Mouse (Mus musculus) forebrain, embryonic 13.5 days (tissue): Measurements from ENCODE around the gene Srgap3. TPM values are rescaled to one million over a fixed set of nuclear protein-coding genes. Genes with fewer than 3 reads are reported as not detected.
A peak's percentile ranks its signal among the peaks of the same experiment; 100 is the strongest.

ENCODE experiments used
- ATAC-seq: fragments of 200-750 bp; cut with Nextera tagmentation; 2 replicates; pipeline ENCODE4 v1.8.0; 2017
- H3K27ac ChIP-seq: fragments of 300-500 bp; sonication (generic); 2 replicates; pipeline ENCODE4 v1.5.1; 2015; ENCODE audit warnings: inconsistent platforms, mild to moderate bottlenecking, moderate library complexity
- H3K27me3 ChIP-seq: fragments of 300-500 bp; sonication (generic); 2 replicates; pipeline ENCODE4 v1.6.1; 2015; ENCODE audit warnings: mild to moderate bottlenecking, inconsistent platforms
- H3K36me3 ChIP-seq: fragments of 300-500 bp; sonication (generic); 2 replicates; pipeline ENCODE4 v1.6.1; 2015; ENCODE audit warnings: mild to moderate bottlenecking, inconsistent platforms; ENCODE audit not compliant: poor library complexity, severe bottlenecking
- H3K4me1 ChIP-seq: fragments of 300-500 bp; sonication (generic); 2 replicates; pipeline ENCODE4 v1.6.1; 2015; ENCODE audit warnings: inconsistent platforms
- H3K4me2 ChIP-seq: fragments of 300-500 bp; sonication (generic); 2 replicates; pipeline ENCODE4 v1.6.1; 2015; ENCODE audit warnings: inconsistent platforms, mild to moderate bottlenecking, moderate library complexity
- H3K4me3 ChIP-seq: fragments of 300-500 bp; sonication (generic); 2 replicates; pipeline ENCODE4 v1.5.1; 2015; ENCODE audit warnings: mild to moderate bottlenecking, inconsistent platforms
- H3K9ac ChIP-seq: fragments of 300-500 bp; sonication (generic); 2 replicates; pipeline ENCODE4 v1.6.1; 2015; ENCODE audit warnings: mild to moderate bottlenecking, inconsistent platforms
- H3K9me3 ChIP-seq: fragments of 300-500 bp; sonication (generic); replicated peaks from 2 replicates; pipeline ENCODE4 v1.6.1; 2016; ENCODE audit warnings: inconsistent platforms
- WGBS: fragments of 180-500 bp; shearing (Covaris S2); methylation state at CpG from one replicate; pipeline ENCODE4 v1.1.7; 2015; 5-methylcytosine and 5-hydroxymethylcytosine counted together
- polyA plus RNA-seq: library from polyadenylated mRNA; unstranded; fragments of >200 nt; fragmentation: Nextera tagmentation; extraction: Ambion mirVana; gene quantifications from 2 replicates; pipeline ENCODE4 v1.2.1, GENCODE M21; 2015

The Srgap3 gene
- polyA plus RNA-seq, 1 experiment from 2014 or later: 30.1 TPM

- Histone ChIP-seq H3K36me3 (peaks cover 28% of the 10 kb centered on the region), H3K27me3 (no peaks in the 10 kb centered on the region), H3K9ac (no peak overlapping the region), H3K4me3 (no peak overlapping the region), H3K27ac (no peak overlapping the region), H3K9me3 (no peaks in the 10 kb centered on the region), H3K4me2 (no peak overlapping the region), H3K4me1 (peaks cover 25% of the 10 kb centered on the region; the same call in 1 of the 2 replicates)
- 96% methylated on average over 5 of the region's 5 CpGs for WGBS
- ATAC-seq: no peak
These were observed 153.2 kb downstream of the Srgap3 start for GRCm38 (mm10) chr6:112793887-112794286.

DNA sequence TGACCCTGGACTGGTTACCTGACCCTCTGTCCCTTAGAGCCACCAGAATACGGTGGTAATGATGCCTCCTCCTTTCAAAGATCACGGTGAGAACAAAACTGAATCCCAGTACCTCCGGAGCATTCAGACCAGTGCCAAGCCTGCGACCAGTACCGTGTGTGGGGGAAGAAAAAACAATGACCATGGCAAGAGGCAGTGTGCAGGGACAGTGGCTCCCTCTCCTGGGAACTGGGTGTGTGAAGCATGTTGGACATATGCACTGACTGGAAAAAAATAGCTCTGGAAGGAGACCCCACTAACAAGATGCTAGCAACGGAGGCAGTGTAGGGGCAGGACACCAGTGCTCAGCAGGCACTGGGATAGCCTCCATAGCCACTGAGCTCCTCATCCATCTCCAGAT, 157.2 kb downstream of the Srgap3 start:
- Histone ChIP-seq H3K9ac (no peak overlapping the region), H3K9me3 (no peaks in the 10 kb centered on the region; the same call in 1 of the 2 replicates), H3K27ac (no peak overlapping the region), H3K4me1 (peaks cover 35% of the 10 kb centered on the region), H3K4me3 (no peak overlapping the region), H3K36me3 (peaks cover 28% of the 10 kb centered on the region), H3K4me2 (no peak overlapping the region), H3K27me3 (no peaks in the 10 kb centered on the region)
- WGBS: 68% methylated on average over 6 of the region's 6 CpGs
- no peak for ATAC-seq

DNA sequence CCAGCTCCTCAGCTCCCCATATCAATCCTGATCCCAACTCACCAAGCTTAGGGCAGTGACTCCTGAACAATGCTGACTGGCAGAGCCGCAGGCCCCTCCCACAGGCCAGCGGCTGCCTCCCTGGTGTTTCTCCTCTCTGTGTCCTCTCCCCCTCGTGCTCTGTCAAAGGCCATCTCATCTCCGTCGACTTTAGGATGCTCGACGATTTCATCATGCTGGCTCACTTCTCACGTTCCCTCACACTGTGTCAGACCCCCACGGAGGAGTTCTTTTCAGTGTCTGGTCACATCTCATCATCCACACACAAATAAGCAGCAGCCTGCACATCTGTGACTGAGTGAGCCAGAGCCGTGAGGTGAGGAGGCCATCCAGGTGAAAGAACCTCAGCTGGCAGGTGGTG, 158.4 kb downstream of the Srgap3 start:
- H3K27ac ChIP-seq: peak overlapping the region; percentile 40; the same call in 1 of the 2 replicates
- H3K4me2 ChIP-seq: no peak overlapping the region
- no peak overlapping the region for H3K4me3 ChIP-seq
- no peak overlapping the region for H3K9ac ChIP-seq
- ATAC-seq: no peak
- H3K27me3 ChIP-seq: no peaks in the 10 kb centered on the region
- peaks cover 24% of the 10 kb centered on the region for H3K36me3 ChIP-seq
- 27% methylated on average over 10 of the region's 10 CpGs for WGBS
- no peaks in the 10 kb centered on the region; the same call in 1 of the 2 replicates for H3K9me3 ChIP-seq
- H3K4me1 ChIP-seq: peaks cover 35% of the 10 kb centered on the region

DNA sequence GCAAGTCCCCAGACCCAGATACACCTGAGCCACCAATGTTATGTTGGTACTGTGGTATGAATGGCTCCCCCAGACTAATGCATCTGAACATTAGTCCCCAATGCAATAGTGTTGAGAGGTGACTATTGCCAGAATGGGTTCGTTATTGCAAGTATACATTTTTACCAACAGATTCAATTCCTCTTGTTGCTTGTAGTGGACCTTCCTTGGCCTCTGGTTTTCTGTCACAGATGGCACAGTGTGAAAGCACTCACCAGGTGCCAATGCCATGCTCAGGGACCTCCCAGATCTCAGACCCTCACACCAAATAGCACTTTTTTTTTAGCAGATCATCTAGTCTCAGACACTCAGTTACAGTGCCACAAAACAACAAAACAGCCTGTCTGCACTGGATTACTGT, 158.9 kb downstream of the Srgap3 start:
- Histone ChIP-seq H3K27ac (no peak overlapping the region), H3K4me2 (no peak overlapping the region), H3K36me3 (peaks cover 19% of the 10 kb centered on the region), H3K4me3 (no peak overlapping the region), H3K4me1 (peaks cover 35% of the 10 kb centered on the region), H3K9me3 (no peaks in the 10 kb centered on the region; the same call in 1 of the 2 replicates), H3K9ac (no peak overlapping the region), H3K27me3 (no peaks in the 10 kb centered on the region)
- ATAC-seq: no peak
- 90% methylated on average over 1 of the region's 1 CpGs for WGBS

DNA sequence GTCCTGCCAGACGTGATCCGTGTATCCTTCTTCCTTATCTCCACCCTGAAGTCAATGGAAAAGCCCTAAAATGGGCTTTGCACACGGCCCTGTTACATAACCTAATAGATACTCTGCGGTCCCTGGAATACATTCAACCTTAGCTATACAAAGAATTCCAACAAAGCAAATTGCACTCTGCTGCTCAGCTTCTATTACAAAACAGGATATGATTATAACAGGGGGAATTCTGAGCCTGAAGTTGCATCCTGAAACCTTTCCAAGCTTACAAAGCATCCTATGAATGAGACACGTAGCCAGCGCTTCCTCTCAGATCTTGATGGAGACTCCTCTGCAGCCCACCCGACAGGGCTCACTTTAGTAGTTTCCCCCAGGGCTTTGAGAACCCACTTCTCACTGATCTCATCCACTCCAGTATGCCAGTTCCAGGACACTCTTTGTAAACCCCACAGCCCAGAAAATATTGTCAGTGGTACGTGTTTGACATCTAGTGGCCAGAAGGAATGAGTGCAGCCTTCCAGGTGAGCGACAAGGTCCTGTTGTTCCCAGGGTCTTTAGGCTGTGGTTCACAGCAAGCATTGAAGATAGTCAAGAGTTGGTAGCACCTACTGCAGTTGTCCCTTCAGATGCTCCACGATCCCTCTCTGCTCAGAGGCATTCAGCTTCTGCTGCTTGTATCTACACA, 165.5 kb downstream of the Srgap3 start:
- Histone ChIP-seq H3K4me2 (no peak overlapping the region), H3K9me3 (peaks cover 3% of the 10 kb centered on the region; the same call in 1 of the 2 replicates), H3K9ac (no peak overlapping the region), H3K36me3 (peaks cover 45% of the 10 kb centered on the region), H3K4me1 (no peaks in the 10 kb centered on the region), H3K27ac (no peak overlapping the region), H3K4me3 (no peak overlapping the region), H3K27me3 (no peaks in the 10 kb centered on the region)
- WGBS: 81% methylated on average over 10 of the region's 10 CpGs
- no peak for ATAC-seq

DNA sequence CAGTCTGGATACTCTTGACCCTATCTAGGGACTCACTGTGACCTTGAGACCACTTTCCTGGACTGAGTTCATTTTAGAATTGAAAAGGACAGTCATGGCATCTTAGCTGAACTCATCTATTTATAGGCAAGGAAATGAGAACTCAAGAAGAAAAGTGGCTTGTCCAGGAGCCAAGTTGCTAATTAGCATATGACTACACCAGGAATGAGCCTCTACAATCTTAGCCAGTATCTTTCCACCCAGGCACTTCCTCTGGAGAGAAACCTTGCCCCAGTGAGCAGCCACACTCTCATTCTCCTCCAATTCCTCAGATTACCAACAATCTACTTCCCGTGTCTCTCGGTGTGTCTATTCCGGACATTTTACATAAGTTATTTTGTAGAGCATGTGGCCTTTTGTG, 168.9 kb downstream of the Srgap3 start:
- Histone ChIP-seq H3K36me3 (peaks cover 78% of the 10 kb centered on the region), H3K4me1 (no peaks in the 10 kb centered on the region), H3K9me3 (0 out of 2 replicates have a peak, but pooled peaks cover 3% of the 10 kb centered on the region), H3K9ac (no peak overlapping the region), H3K27ac (no peak overlapping the region), H3K4me3 (no peak overlapping the region), H3K4me2 (no peak overlapping the region), H3K27me3 (no peaks in the 10 kb centered on the region)
- 87% methylated on average over 3 of the region's 3 CpGs for WGBS
- no peak for ATAC-seq

GRCm38 (mm10) chr6:112776718-112777117, 170.3 kb downstream of the Srgap3 start:
- Histone ChIP-seq H3K9ac (no peak overlapping the region), H3K36me3 (peaks cover 92% of the 10 kb centered on the region), H3K4me2 (no peak overlapping the region), H3K4me3 (no peak overlapping the region), H3K27ac (no peak overlapping the region), H3K4me1 (no peaks in the 10 kb centered on the region), H3K9me3 (0 out of 2 replicates have a peak, but pooled peaks cover 3% of the 10 kb centered on the region), H3K27me3 (no peaks in the 10 kb centered on the region)
- WGBS: 97% methylated on average over 6 of the region's 6 CpGs
- no peak for ATAC-seq

- Histone ChIP-seq H3K4me1 (no peaks in the 10 kb centered on the region), H3K27ac (no peak overlapping the region), H3K36me3 (peaks cover 98% of the 10 kb centered on the region), H3K9me3 (0 out of 2 replicates have a peak, but pooled peaks cover 2% of the 10 kb centered on the region), H3K27me3 (no peaks in the 10 kb centered on the region), H3K4me3 (no peak overlapping the region), H3K4me2 (no peak overlapping the region), H3K9ac (no peak overlapping the region)
- WGBS: 95% methylated on average over 7 of the region's 7 CpGs
- ATAC-seq: no peak
These were observed 173.3 kb downstream of the Srgap3 start for GRCm38 (mm10) chr6:112773754-112774153.

- 98% methylated on average over 2 of the region's 2 CpGs for WGBS
- Histone ChIP-seq H3K9ac (no peak overlapping the region), H3K4me2 (no peak overlapping the region), H3K27me3 (no peaks in the 10 kb centered on the region), H3K4me3 (no peak overlapping the region), H3K27ac (no peak overlapping the region), H3K9me3 (no peaks in the 10 kb centered on the region), H3K4me1 (no peaks in the 10 kb centered on the region), H3K36me3 (peaks cover 98% of the 10 kb centered on the region)
- ATAC-seq: no peak
These were observed 176.1 kb downstream of the Srgap3 start for GRCm38 (mm10) chr6:112770996-112771395.

DNA sequence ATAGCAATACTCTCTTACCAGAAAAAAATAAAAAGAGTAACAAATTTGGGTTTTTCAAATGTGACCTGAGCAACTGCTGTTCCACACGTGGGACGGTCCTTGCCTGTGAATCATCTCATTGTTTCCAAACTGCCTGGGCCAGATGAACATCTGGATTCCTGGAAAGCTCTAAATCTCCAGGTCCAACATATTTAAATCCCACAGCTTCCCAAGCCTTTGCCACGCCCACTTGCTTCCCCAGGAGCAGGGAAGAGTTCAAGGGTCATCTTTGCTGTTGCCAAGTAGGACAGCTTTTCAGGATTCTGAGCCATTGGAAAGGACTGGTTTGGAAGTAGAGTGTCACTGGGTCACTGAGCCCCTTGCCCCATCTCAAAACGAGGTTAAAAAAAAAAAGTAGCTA, 188.5 kb downstream of the Srgap3 start:
- H3K4me1 ChIP-seq: no peaks in the 10 kb centered on the region
- peaks cover 76% of the 10 kb centered on the region for H3K36me3 ChIP-seq
- WGBS: 73% methylated on average over 4 of the region's 4 CpGs
- H3K4me2 ChIP-seq: no peak overlapping the region
- H3K9me3 ChIP-seq: no peaks in the 10 kb centered on the region
- no peak overlapping the region for H3K27ac ChIP-seq
- no peak overlapping the region for H3K4me3 ChIP-seq
- H3K27me3 ChIP-seq: no peaks in the 10 kb centered on the region
- no peak overlapping the region for H3K9ac ChIP-seq
- no peak for ATAC-seq

- no peak overlapping the region for H3K9ac ChIP-seq
- no peaks in the 10 kb centered on the region for H3K27me3 ChIP-seq
- WGBS: 75% methylated on average over 4 of the region's 4 CpGs
- H3K4me2 ChIP-seq: no peak overlapping the region
- H3K4me3 ChIP-seq: no peak overlapping the region
- H3K27ac ChIP-seq: peak overlapping the region; percentile 48; the same call in 1 of the 2 replicates
- no peaks in the 10 kb centered on the region for H3K4me1 ChIP-seq
- no peak for ATAC-seq
- H3K9me3 ChIP-seq: no peaks in the 10 kb centered on the region
- H3K36me3 ChIP-seq: peaks cover 76% of the 10 kb centered on the region
These were observed 190.2 kb downstream of the Srgap3 start for GRCm38 (mm10) chr6:112756866-112757265.

DNA sequence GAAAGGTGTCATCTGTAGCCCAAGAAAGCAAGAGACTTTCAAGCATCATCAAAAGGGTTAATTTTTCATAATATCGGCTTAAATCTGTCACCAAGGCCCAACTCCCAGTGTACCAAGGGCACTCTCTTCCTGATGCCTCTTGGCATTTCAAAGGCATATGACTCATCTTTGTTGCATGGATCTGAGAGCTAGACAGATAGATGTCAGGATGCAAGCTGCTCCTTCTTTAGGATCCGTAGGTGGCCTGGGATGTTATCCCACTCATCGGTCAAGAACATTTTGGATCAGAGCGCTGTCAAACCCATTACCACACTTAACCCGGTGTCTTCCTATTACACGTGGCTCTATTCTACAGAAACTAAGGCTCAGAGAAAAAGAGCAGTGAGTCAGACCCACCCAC, 192.1 kb downstream of the Srgap3 start:
- H3K36me3 ChIP-seq: peaks cover 75% of the 10 kb centered on the region
- no peaks in the 10 kb centered on the region for H3K9me3 ChIP-seq

DNA sequence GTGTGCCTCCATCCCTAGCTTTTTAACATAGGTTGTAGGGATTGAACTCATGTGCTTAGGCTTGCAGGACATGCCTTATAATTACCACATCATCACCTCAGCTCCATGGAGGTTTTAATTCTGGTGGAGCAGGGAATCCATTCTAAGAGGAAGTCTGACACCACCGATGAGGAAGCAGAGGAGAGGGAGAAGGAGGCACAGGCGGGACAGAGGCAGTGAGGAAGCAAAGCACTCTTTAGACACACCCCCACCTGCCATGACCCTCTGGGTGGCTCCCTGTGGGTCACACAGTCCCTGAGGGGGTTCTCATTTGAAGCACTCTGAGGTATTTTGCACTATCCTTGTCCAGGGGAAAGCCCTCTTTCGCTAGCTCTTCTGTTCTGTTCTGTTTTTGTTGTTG, 194.5 kb downstream of the Srgap3 start:
- peaks cover 83% of the 10 kb centered on the region for H3K36me3 ChIP-seq
- H3K4me2 ChIP-seq: no peak overlapping the region
- H3K4me1 ChIP-seq: no peaks in the 10 kb centered on the region
- H3K27me3 ChIP-seq: no peaks in the 10 kb centered on the region
- no peak overlapping the region for H3K27ac ChIP-seq
- ATAC-seq: no peak
- H3K9ac ChIP-seq: no peak overlapping the region
- 91% methylated on average over 3 of the region's 3 CpGs for WGBS
- no peak overlapping the region for H3K4me3 ChIP-seq
- no peaks in the 10 kb centered on the region for H3K9me3 ChIP-seq

More for the DNA sequence above, 192.1 kb downstream of the Srgap3 start:
- Histone ChIP-seq H3K4me2 (no peak overlapping the region), H3K4me1 (no peaks in the 10 kb centered on the region), H3K4me3 (no peak overlapping the region), H3K27ac (no peak overlapping the region), H3K9ac (no peak overlapping the region), H3K27me3 (no peaks in the 10 kb centered on the region)
- 96% methylated on average over 6 of the region's 6 CpGs for WGBS
- no peak for ATAC-seq
